Mouse (Mus musculus): ENCODE measurements around the gene Parp8.

Gene Parp8

DNA sequence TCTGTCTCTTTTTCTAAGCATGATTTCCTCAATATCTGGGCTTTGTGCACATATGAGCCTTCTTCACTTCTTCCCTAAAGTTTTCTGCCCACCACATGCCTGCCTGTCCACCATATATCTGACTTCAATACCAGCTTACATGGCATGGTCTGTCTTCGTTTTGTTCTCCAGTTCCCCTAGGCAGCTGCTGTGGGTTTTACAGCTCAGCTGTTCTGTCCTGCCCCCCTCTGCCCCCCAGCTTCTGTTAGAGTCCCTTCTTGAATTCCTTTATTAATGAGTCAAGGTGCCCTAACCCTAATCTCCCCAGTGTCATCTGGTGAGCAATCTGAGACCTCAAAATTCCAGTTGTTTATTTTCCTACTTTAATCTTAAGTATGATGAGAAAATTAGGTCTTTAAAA lies 155.1 kb downstream of the Parp8 start:
- DNase-seq (ENCODE audit: low read depth, low spot score) = no peak

DNA sequence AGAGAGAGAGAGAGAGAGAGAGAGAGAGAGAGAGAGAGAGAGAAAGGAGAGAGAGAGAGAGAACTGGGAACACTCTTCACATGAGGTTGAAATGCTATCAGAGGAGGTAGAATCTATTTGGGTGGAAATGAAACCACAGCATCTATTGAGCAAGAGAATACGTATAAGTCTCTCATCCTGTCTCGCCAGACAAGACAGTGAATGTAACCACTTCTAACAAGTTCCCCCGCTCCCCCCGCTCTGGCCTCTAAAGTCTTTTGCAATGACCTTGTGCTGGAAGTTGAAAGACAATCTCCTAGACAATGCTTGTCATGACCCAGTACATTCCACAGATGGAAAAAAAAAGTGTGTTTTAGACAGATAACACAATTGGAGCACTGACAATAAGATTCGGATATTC lies 181.4 kb downstream of the Parp8 start:
- no peak for DNase-seq (ENCODE audit: low read depth, low spot score)

GRCm38 (mm10) chr13:116830984-116831383 lies 194.4 kb downstream of the Parp8 start:
- no peak for DNase-seq (ENCODE audit: low read depth, low spot score)

- no peak for DNase-seq (ENCODE audit: low read depth, low spot score)
Measured at GRCm38 (mm10) chr13:116829015-116829414, 196.3 kb downstream of the Parp8 start.

DNA sequence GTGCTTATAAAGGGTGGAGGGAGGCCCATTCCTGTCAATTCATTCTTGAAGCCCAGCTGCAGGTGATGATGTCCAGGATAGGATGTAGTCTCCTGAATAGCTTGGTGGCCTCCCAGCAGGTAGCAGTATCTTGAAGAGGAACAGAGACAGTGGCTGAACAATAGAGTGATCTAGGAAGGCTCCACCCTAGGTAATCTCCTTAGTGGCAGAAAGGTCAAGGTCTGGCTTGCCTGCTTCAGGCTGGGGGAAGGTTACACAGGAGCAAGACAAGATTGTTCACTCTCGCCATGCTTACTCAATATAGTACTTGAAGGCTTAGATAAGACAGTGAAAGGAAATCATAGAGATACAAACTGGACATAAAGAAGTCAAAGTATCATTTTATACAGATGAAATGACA lies 213.9 kb downstream of the Parp8 start:
- DNase-seq (ENCODE audit: low read depth, low spot score) = no peak
